Mouse (Mus musculus) adrenal gland, adult 2 months (tissue): ENCODE measurements around the gene St6galnac1. TPM values are rescaled to one million over a fixed set of nuclear protein-coding genes. Genes with fewer than 3 reads are reported as not detected.

Source experiments
- DNase-seq: peaks from one replicate; pipeline ENCODE4 v3.0.0; 2021
- polyA plus RNA-seq: library from polyadenylated mRNA; depleted of rRNA; stranded (reverse); fragments of >200 nt; gene quantifications from 2 replicates; pipeline ENCODE4 v1.2.3, GENCODE M21; 2012; rRNA removed
- total RNA-seq, 2 experiments: library from RNA; stranded (reverse); gene quantifications; 2 replicates each; pipeline ENCODE4 v1.2.3; 2021

St6galnac1 gene
- total and polyA plus RNA-seq, 3 experiments, result 0.10 to 0.24 TPM; not detected in 1

DNA sequence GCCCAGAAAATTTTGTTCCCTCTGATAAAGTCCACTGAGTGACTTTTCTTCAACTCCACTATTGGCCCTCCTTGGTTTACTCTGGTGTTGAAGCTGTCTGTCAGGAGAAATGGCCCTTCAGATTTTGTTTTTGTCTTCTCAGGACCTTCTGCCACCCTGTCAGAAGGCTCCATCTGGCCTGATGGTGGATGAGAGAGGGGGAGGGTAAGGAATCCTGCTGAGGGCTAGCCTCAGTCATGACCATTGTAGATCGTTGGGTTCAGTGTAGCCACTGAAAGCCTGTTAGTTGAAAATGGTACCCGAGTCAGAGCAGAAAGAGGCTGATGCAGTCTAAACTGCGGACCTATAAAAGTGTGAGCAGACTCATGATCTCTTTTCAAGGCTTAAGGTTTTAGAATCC, 49.2 kb downstream of the St6galnac1 start:
- no peak for DNase-seq

DNA sequence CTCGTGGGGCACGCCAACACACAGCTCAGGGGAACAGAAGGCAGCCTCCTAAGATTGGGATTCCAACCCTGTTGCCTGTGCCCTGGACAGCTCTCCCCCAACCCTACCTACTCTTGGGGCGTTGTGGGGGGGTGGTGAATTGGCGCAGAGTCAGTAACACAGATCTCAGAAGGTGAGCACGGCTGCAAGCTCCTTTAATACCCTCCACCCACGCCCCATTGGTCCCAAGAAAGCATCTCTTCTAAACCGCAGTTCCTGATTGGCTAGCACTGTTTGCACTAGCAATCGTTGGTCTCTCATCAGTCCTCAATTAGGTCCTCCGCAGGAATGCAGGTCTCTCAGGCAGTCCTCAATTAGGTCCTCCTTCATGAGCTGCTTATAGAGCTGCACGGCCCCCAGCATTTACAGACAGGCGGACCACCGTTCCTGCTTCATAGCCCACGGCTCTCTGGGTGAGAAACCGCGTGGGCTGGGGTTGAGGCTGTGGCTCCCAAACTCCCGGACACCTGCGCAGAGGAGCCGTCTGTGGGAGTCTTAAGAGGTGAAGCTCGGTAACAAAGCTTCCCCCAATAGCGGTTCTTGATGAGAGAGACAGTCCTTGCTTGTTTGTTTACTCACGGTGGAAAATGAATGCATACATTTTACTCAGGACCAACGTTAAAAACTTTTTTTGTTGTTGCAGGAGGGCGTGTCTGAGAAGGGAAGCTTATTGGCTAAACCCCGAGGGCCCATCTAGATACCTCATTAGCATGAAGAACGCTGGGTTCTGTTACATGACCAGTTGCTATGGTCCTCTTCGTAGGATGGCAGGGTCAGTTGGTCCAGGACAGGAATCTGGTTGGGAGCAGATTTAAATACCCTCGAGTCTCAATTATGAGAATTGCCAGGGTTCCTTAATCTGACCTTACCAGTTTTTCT, 50.0 kb downstream of the St6galnac1 start:
- no peak for DNase-seq

DNA sequence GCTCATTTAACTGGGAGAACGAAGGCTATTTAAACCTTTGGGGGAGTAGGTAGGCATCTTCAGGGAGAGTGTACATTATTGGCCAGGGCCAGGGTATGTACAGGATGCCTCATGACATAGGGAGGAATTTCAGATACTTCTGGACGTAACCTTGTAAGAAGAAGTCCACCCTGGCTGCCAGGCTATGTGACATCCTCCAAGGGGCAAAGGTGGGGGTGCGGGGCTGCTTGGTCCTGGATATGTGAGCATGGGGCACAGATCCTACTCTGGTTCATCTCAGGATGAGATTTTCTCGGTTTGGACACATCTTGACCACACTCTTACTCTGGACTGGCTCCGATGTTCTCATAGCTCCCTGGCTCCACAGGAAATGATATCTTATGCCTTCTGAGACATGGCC, 52.2 kb downstream of the St6galnac1 start:
- no peak for DNase-seq

DNA sequence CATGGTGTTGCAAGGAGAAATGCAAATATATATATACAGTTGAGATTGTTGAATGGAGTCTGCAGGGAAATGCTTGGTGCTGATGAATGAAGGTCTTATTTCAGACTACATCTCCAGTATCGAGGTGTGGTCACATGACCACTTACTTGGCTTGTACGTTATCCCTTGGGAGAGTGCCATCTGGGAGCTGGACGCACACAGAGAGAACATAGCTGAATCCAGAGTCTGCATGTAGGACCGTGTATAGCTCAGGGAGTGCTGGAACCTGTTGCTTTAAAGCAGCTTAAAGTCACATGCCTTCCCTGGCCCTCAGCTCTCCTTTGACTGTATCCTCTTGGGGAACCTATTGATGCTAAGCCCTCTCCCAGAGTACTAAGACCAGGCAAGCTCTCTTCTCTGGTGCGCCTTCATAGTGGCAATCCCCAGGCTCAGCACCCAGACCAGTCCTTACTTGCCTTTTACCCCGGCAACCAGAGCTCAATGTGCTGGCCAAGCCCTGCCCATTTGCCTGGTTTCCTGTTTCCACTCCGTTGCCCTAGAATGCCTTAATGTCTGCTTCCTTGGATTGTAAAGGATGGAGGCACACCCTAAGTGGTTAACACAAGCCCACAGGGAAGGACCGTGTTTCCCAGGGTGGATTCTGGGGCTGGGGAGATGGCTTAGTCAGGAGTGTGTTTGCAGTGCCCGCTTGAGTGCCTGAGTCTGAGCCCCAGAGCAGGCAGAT, 53.6 kb downstream of the St6galnac1 start:
- DNase-seq, result no peak

DNA sequence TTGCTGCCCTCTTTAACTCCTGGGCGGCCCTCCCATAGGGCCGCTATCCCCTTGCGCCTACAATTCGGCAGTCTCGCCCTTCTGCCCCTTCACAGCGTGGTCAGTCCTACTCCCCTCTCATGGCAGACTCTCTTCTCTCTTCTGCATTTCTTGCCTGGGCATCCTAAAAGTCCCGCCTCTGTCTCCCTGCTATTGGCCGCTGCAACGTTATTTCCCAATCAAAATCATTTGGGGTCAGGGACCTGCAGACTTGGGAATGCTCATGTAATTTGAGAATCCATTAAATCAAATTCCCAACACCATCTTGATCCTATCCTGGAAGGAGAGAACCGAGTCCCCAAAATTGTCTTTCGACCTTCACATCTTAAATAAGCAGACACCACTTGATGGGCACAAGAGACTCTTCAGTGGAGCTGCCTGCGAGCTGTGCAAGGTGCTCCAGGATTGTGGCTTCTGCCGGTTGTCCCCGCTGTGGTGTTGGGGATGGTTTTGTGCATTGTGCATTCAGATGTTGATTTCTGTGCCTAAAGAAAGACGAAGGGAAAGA, 54.9 kb downstream of the St6galnac1 start:
- DNase-seq, result no peak

Other genes starting within 250 kb of the St6galnac1 start
- gene Sphk1, start 244.6 kb downstream of the St6galnac1 start, total RNA-seq, result 1 to 10 TPM; 2.4 to 2.6 TPM
- 3.7 and 4.1 TPM in 2 replicates for gene Sphk1, start 244.6 kb downstream of the St6galnac1 start, polyA plus RNA-seq
- gene Ube2o, start 194.1 kb downstream of the St6galnac1 start, total RNA-seq, result 10 to 100 TPM; 24.9 to 26.7 TPM
- gene Ube2o, start 194.1 kb downstream of the St6galnac1 start, polyA plus RNA-seq, result 21.8 and 24.6 TPM in 2 replicates
- not detected for gene Aanat, start 189.1 kb downstream of the St6galnac1 start, total RNA-seq
- 0.40 TPM in 1 of 2 replicates, not detected in the other for gene Aanat, start 189.1 kb downstream of the St6galnac1 start, polyA plus RNA-seq
- gene Rhbdf2, start 148.5 kb downstream of the St6galnac1 start, total RNA-seq, result 10 to 100 TPM in 1 of 2 experiments, 1 to 10 TPM in 1; 8.2 to 22.7 TPM
- 41.1 and 56.8 TPM in 2 replicates for gene Rhbdf2, start 148.5 kb downstream of the St6galnac1 start, polyA plus RNA-seq
- gene Prcd, start 122.0 kb downstream of the St6galnac1 start, total RNA-seq, result 10 to 100 TPM; 10.2 to 14.2 TPM
- gene Prcd, start 122.0 kb downstream of the St6galnac1 start, polyA plus RNA-seq, result 13.0 and 14.1 TPM in 2 replicates
- 10 to 100 TPM; 24.8 to 46.8 TPM for gene Cygb, start 121.2 kb downstream of the St6galnac1 start, total RNA-seq
- gene Cygb, start 121.2 kb downstream of the St6galnac1 start, polyA plus RNA-seq, result 54.3 and 62.4 TPM in 2 replicates
- gene Mxra7, start 52.5 kb upstream of the St6galnac1 start, total RNA-seq, result 10 to 100 TPM; 37.2 to 78.7 TPM
- gene Mxra7, start 52.5 kb upstream of the St6galnac1 start, polyA plus RNA-seq, result 282 and 392 TPM in 2 replicates
- gene Mettl23, start 67.8 kb upstream of the St6galnac1 start, total RNA-seq, result 10 to 100 TPM; 22.5 to 35.2 TPM
- 25.9 and 26.6 TPM in 2 replicates for gene Mettl23, start 67.8 kb upstream of the St6galnac1 start, polyA plus RNA-seq
- gene Jmjd6, start 67.9 kb upstream of the St6galnac1 start, total RNA-seq, result 10 to 100 TPM; 30.6 to 50.7 TPM
- 17.3 and 18.8 TPM in 2 replicates for gene Jmjd6, start 67.9 kb upstream of the St6galnac1 start, polyA plus RNA-seq
- 10 to 100 TPM; 31.3 to 43.6 TPM for gene Mfsd11, start 76.9 kb upstream of the St6galnac1 start, total RNA-seq
- gene Mfsd11, start 76.9 kb upstream of the St6galnac1 start, polyA plus RNA-seq, result 36.8 and 48.1 TPM in 2 replicates
- 100 to 1,000 TPM; 223 to 256 TPM for gene Srsf2, start 77.6 kb upstream of the St6galnac1 start, total RNA-seq
- 693 and 1,121 TPM in 2 replicates for gene Srsf2, start 77.6 kb upstream of the St6galnac1 start, polyA plus RNA-seq
- gene Mgat5b, start 143.4 kb upstream of the St6galnac1 start, total RNA-seq, result under 1 TPM; 0.21 to 0.92 TPM
- gene Mgat5b, start 143.4 kb upstream of the St6galnac1 start, polyA plus RNA-seq, result 1.8 and 1.9 TPM in 2 replicates